Mouse (Mus musculus) mature B cell (primary cell): ENCODE data around the gene Gse1.

ENCODE experiments used
- in situ Hi-C: fragments of 300-500 bp; cut with MboI; formaldehyde crosslinking; loops from 2 replicates; pipeline ENCODE4 v1.14.3; 2019

Gene Gse1

DNA sequence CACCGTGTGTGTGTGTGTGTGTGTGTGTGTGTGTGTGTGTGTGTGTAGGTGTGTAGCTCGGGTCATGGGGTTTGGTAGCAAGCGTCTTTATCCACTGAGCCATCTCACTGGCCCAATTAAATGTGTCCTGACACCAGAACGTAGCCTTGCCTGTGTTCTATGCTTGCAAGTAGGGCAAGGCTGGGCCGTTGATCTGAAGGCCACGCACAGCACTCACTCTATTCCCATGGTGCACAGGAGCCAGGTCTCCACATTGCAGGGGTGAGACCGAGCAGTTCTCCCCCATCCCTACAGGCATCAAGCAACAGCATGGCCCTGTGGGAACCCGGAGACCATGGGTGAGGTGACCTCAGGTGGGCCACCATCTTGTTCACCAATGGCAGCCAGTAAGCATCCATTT lies 194.0 kb downstream of the Gse1 start:
- in situ Hi-C loops, result no loop called here

GRCm38 (mm10) chr8:120423576-120423975 lies 195.3 kb downstream of the Gse1 start:
- in situ Hi-C loops, result no loop called here

DNA sequence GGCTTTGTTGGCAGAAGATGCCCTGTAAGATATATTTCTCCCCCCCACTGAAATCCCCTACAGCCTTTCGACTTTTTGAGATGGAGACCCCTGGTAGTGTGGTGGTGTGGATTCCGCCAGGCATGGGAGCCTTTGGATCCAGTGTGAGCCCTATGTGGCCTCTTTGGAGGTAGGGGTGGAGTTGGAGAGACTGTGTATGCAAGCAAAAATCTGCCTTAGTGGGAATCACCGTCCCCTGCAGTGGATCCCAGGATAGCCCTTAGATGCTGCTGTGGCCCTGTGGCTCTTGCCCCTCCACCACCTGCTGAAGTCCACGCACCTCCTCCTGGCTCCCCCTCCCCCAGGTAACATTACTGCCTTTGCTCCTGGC lies 196.6 kb downstream of the Gse1 start:
- in situ Hi-C loops, result no loop called here

DNA sequence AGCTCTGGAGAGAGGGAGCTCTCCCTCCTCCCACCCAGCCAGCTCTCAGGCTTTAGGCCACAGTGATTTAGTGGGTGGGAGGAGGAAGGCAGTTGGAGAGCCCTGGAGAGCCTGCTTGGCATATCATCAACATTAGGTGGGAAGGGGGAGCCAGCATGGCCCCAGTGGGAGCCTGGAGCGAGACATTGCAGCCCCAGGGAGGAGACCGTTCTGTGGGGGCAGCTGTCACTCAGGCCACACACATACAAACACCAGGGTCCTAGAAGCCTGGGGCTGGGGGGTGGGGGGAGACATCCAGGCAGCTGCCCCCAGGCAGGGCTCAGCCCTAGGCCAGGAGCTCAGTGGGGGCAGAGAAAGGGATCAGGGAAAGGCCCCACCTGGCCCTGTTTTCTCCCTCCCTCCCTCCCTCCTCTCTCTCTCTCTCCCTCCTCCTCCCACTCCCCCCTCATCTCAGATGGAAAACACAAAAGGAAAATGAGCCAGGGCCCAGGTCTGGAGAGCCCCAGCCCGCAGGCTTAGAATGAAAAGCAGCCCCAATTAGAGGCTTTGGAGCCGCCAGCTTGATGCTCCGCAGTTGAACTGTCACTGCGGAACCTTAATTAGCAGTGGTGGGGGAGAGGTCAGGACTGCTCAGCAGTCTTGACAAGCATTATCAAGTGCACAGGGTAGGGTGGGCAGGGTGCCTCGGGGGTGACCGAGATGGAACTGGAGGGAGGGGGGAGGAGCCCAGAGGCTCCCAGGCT lies 197.1 kb downstream of the Gse1 start:
- in situ Hi-C loops, result no loop called here

DNA sequence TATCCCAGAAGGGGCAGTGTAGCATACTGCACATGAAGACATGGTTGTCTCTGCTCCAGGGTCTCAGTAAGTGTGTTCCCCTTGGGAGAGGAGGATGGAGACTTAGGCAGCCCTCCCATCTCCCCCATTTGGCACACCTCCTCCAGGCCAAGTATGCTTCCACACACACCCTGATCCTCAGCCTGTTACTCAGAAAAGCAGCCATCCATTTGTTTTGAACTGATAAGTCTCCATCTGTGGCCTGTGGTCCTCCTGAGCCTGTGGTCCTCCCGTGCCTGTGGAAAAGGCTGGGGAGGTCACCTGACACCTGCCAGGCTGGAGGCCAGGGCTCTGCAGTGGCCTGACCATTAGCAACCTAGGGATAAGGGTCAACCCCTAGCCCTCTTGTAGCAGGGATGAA lies 197.8 kb downstream of the Gse1 start:
- in situ Hi-C loops, result no loop called here

DNA sequence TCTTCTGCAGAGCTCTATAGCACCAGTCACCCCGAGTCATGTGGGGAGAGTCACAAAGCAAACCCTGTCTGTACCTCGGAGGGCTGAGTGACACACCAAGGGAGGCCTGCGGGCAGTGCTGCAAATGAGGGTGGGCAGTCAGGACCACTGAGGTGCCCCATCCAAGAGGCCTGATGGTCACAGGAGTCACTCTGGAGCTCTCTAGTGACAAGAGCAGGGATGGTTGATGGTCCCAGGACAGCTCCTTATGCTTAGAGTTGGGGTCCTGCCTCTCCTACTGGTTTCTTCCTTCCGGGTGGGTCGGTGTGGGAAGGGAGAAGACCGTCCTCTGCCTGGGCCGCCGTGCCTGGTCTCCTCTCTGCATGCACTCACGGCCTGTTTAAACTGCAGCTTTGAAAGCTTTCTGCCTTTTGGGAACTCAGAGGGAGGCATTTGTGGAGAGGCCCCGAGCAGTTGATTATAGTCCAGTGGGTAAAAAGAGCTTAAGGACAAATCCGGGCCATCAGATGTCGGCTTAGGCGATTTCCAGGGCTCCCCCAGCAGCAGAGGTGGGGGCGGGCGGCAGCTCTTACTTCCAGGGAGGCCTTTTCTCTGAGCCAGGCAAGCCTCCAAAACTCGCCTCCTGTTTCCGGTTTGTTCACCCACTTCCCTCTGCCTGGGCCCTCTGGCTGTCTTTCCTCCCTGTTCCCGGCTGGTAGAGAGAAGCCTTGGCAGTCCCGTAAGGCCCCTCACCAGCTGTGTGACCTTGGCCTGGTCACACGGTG lies 198.5 kb downstream of the Gse1 start:
- in situ Hi-C loops, result no loop called here

DNA sequence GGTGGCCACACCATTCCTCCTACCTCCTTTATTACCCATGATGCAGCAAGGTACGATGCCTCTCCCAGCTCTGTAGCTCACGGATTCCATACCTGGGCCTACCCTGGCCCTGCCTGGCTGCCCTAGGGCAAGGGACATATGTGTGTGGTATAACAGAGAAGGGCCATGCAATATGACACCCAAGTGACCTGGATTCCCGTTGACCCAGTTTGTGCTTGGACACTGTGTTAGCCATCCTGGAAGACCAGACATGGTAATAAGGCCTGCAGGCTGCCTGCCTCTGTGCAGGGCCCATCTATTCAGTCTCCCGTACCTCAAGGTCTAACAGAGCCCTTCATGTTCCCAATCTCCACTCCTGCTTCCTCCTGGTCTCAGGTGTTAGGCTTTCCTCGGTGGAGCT lies 200.2 kb downstream of the Gse1 start:
- in situ Hi-C loops, result no loop called here

GRCm38 (mm10) chr8:120429116-120429515 lies 200.9 kb downstream of the Gse1 start:
- in situ Hi-C loops, result no loop called here

DNA sequence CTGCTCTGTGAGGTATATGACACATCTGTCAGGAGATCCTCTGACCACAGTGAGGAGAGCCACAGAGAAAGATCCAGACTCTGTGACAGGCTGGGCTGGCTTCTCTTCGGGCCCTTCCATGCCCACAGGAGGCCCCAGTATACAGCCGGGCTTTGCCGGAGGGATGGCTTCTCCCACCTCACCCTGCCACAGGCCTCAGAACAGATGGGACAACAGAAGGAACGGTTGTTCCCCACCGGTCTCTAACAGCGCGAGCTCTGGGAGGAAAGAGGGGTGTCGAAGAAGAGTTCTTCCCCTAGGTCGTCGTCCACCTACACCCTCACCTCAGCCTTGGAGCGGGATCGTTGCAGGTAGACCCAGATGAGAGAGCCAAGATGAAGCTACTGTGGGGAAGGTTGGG lies 202.8 kb downstream of the Gse1 start:
- in situ Hi-C loops, result no loop called here

- in situ Hi-C loops, result no loop called here
Measured at GRCm38 (mm10) chr8:120432438-120432837, 204.2 kb downstream of the Gse1 start.

- in situ Hi-C loops, result no loop called here
Measured at GRCm38 (mm10) chr8:120433143-120433542, 204.9 kb downstream of the Gse1 start.

DNA sequence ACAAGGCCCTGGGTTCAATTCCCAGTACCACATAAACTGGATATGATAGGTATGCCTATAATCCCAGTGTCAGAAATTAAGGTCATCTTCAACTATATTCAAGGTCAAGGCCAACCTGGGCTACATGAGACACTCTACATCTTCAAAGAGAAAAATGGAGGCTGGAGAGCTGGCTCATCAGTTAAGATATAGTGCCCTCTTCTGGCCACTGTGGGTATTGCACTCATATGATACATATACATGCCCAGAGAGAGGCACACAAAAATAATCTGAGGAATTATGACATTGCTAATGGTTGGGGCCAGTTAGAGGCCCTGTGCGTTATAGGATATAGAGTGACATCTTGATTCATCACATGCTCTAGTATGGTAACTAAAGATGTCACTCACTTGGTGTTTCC lies 205.5 kb downstream of the Gse1 start:
- in situ Hi-C loops, result no loop called here

DNA sequence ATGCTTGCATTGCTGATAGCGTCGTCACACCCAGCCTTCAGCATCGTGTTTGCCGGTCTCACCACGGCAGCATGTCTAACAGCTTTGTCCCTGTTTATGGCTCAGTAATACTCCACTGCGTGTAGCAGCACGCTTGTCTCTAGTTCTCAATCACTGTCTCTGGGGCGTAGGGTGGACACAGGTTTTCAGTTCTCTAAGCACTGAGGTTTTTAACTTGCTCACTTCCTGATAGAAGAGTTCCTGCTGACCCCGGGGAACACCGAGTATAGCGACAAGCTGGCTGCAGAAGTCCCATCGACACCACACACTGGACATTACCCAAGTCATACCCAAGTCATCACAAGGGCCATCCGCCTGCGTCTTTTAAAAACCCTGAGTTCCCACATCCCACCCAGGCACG lies 207.5 kb downstream of the Gse1 start:
- in situ Hi-C loops, result no loop called here

DNA sequence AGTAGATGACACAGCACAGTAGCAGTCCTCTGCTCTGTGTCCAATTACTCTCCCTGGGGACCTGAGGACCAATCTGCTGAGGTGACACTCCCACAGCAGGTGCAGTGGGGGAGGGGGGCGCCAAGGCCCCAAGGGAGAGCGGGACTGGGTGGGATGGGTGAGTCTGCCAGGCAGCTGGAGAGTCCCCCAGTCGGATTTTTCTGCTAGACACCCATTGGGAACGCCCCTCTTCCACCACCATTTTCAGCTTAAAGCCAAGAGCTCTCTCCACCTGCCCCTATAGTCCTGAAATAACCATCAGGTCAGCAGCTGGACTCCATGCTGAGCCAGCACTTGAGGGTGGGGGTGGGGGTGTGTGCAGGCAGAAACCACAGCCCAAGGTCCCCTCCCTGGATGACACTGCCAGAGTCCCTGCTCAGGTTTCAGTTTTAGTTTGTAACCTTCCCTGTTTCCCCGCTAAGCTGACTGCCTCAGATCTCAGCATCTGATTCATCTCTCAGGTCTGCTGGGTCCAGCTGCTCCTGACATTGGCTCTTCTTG lies 208.3 kb downstream of the Gse1 start:
- in situ Hi-C loops, result no loop called here

GRCm38 (mm10) chr8:120437207-120437606 lies 209.0 kb downstream of the Gse1 start:
- in situ Hi-C loops, result no loop called here

DNA sequence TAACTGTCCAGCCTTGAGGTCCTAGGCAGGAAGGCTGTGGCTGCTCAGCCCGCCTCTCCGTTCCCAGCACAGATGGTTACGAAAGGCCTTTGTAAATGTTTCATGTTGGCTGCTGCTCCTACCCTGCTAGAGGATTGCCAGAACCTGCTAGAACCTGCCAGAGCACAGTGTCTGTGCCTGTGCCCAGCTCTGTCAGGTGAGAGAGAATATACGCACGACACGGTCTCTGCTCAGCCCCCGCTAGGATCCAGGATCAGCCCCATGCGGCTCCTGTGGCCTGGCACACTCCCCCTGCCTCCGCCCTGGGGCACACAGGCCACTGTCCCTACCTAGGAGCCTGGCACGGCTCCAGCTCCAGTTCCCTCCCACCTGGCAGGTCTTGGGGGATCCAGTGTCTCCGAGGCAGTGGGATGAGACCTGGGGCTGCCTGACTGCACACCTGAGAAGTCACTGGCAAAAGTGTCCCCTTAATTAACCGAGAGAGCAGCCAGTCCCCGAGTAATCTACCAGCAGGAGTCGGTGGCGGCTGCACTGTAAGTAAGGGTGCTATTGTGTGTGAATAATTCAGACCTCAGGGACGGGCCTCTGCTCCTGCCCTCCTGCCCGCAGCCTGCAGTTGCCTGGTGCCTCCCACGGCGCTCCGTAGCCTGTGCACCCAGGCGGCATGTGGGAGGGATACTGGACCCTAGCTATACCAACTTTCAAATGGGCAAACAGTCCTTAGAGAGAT lies 209.6 kb downstream of the Gse1 start:
- in situ Hi-C loops, result no loop called here

GRCm38 (mm10) chr8:120439309-120439708 lies 211.1 kb downstream of the Gse1 start:
- in situ Hi-C loops, result no loop called here

DNA sequence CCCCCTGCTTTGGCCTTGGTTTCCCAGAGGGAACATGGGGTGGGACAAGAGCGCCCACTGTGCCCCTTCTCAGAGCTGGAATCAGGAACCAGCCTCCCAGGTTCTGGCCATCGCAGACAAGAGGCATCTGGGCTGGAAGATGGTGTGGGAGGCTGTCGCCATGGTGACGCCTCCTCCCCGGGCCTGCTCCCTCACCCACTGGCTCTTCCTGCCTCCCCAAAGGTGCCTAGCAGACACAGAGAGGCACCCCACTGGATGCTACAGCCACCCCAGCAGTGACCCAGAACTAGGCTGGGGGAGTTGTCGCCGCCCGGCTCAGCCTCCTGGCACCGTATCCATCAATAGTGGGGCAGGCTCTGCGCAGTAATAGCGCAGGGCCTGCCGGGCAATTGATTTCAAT lies 212.5 kb downstream of the Gse1 start:
- in situ Hi-C loops, result no loop called here

DNA sequence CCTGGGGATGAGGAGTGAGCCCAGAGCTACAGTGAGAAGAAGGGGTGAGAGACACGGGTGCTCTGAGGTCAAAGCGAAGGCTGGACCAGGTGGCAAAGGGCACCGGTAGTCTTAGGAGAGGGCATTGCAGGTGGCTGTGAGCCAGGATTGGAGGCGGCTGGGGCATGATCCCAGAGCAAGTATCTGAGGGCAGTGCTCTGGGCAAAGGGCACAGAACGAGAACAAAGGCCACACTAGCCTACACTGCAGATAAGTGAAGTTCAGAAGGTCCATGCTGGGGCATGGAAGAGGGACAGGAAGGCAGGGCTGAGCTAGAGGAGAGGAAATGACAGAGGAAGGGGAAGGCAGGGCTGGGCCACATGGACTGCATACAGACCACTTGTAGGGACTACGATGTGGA lies 213.4 kb downstream of the Gse1 start:
- in situ Hi-C loops, result no loop called here

DNA sequence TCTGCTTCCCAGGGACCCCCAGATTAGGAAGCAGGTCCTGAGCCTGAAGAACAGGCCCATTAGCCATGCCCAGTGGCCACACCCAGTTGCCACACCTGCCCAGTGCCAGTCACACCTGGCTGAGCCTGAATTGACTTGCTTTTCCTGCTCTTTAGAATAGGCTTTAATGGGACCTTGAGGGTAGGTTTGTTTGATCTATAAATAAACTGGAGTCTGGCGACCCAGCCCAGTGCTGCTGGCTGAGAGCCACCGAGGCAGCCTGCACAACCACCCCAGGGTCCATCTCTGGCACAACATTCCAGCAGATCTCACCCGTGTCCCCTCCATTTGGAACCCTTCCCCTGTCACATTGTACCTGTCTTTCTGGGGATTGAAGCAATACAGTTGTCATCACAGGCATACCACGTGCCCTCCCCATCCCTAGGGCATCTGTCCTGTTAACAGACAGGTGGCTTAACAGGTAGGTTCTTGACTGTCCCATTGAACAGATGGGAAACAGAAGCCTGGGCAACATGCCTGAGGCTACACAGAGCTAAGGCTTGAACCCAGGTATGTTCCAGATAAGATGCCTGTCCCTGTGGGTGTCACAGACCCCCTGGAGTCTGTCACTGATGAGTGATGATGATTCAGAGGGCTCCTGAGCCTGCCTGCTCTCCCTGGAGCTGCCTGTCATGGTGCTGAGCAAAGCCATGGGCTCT lies 214.2 kb downstream of the Gse1 start:
- in situ Hi-C loops, result no loop called here

DNA sequence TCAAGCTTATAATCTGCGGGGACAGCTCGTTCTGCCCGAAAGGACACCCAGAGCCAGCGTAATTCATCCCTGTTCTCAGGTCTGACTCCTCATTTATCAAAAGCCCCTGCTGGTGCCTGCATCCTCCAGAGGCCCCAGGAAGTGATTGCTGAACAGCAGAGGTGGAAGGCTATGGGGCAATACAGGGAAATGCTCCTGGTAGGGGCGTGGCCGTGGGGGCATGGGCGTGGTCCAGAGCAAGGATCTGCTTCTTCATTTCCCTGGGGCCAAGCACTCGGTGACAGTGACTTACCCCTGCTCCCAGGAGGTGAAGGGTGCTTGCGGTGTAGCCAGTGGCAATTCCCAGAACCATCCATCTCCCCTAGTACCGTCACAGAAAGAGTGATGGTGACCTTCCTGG lies 217.0 kb downstream of the Gse1 start:
- in situ Hi-C loops, result no loop called here

DNA sequence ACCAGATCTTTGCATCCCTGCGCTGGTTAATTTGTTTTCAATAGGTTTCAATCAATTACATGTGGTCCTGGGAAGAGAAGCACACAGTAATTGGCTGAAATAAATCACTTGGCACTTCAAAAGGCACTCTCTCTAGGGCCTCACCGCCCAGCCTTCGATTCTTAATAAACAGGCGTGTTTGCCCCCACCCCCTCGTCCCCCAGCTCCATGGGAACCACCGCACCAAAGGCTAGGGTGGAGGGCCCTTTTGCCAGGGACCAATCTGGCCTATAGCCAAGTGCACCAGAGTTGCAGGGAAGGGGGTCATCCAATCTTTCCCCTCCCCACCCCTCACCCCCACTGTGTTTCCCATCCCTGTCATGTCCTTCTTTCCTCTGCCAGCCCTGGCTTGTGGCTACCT lies 219.9 kb downstream of the Gse1 start:
- in situ Hi-C loops, result no loop called here
